In the genomic region with DNA sequence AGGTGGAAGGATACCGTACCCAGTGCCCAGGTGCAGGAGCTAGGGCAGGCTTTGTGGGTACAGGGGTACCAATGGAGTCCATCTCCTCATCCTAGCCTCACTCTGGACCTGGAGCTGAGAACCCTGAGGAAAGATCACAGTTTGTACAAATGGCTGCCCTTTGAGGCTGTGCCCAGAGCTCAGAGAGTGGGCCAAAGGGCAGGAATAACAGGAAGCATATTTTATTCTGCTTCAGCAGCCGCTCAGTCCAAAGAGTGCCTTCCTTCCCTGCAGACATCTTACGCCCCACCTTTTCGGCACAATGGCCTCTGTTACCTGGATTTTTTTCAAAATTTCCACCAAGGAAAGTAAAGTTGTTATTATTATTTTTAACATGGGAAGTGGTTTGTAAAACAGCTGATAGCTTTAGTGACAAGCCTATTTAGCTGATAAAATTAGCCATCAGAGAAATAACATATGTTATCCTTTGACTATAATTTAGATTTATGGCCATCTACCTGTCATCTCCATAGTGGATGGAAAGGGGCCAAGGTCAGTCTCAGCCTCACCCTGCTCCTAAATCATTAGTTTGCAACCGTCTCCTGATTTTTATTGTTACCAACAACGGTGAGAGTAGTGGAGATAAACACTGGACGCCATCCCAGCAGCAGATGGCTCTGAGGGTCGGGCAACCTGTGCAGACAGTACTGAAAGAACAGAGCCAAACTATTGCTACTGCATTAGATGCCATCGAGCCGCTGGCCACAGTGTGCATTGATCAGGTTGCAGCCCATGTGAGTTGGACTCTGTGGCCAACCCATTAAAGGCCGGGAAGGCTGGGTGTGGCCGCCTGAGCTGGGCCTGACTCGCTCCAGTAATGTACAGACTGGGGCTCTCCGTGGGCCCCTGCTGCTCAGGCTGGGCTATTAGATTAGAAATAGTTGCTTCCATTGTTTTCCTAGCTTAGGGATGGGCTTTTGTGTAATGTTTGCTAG, we compare ENCODE assay signal across 14 mouse cellular contexts.
DNase-seq lines count a peak whose midpoint lies in the region; ATAC-seq and TF ChIP-seq lines count a peak whose summit lies in the region.
"Had no signal": no experiment of that assay in that cellular context is flagged by ENCODE, and none has a peak within 500 bp of the region (broad histone marks: within the 10 kb centered on the region; RNA-seq: fewer than 3 reads in every experiment).

No protein-coding gene starts in this region.

- peak; percentile 45 for DNase-seq in adrenal gland, postnatal 10 days
- no peak for DNase-seq in adrenal gland, adult 18-20 months (ENCODE audit: low spot score in 2 of 2)
- peak; percentile 5 for DNase-seq in liver, adult 2 months (ENCODE audit: extremely low read depth, low read depth, low spot score)
- no peak for DNase-seq in liver, postnatal 0 days
- peak; percentile 72 to 75 for DNase-seq in cerebellum, postnatal 25 days
- no peak for DNase-seq in embryo, embryonic 11 days
- DNase-seq in gastrocnemius, adult 8-10 months (ENCODE audit: low spot score in 2 of 2): no peak
- DNase-seq: gastrocnemius, postnatal 36 days; liver, embryonic 13.5 days; thymus, adult 18-20 months had no signal

- H3K4me2 ChIP-seq in liver, postnatal 0 days (ENCODE audit: low read depth, low read length): no peak overlapping the region
- H3K4me2 ChIP-seq in stomach, embryonic 14.5 days (replicated peaks; ENCODE audit: low read depth, low read length): no peak overlapping the region
- H3K4me2 ChIP-seq: embryonic facial prominence, embryonic 13.5 days; liver, embryonic 13.5 days had no signal

- no peaks in the 10 kb centered on the region for H3K4me1 ChIP-seq in liver, adult 2 months (ENCODE audit: control insufficient read depth, insufficient read depth, low read length)
- no peaks in the 10 kb centered on the region for H3K4me1 ChIP-seq in liver, postnatal 0 days (ENCODE audit: insufficient read depth)
- H3K4me1 ChIP-seq in stomach, embryonic 14.5 days (ENCODE audit: control insufficient read depth, insufficient read depth, low read length): no peaks in the 10 kb centered on the region
- H3K4me1 ChIP-seq: liver, embryonic 13.5 days had no signal

- TF ChIP-seq EP300 in liver, postnatal 0 days (IDR thresholded peaks at IDR 0.05; ENCODE audit: low read depth): no peak

- H3K79me2 ChIP-seq in liver, adult 2 months (ENCODE audit: control insufficient read depth, insufficient read depth, low read length): no peaks in the 10 kb centered on the region

- no peak overlapping the region for H3K9ac ChIP-seq in liver, adult 2 months (ENCODE audit: low read depth, low read length)
- no peak overlapping the region for H3K9ac ChIP-seq in liver, postnatal 0 days (replicated peaks)
- no peak overlapping the region for H3K9ac ChIP-seq in stomach, embryonic 14.5 days (replicated peaks; ENCODE audit: low read depth, low read length)
- H3K9ac ChIP-seq: embryonic facial prominence, embryonic 13.5 days; liver, embryonic 13.5 days had no signal

- no peak for TF ChIP-seq CTCF in liver, adult 2 months (IDR thresholded peaks at IDR 0.05; ENCODE audit: low read depth, low read length)
- no peak for TF ChIP-seq CTCF in liver, postnatal 0 days (IDR thresholded peaks at IDR 0.05; ENCODE audit: low read depth)

- 67% methylated on average over 14 of the region's 14 CpGs for WGBS in liver, adult 2 months
- WGBS in liver, postnatal 0 days (ENCODE audit: insufficient replicate concordance): 72% methylated on average over 14 of the region's 14 CpGs
- WGBS in stomach, embryonic 14.5 days: 56% methylated on average over 14 of the region's 14 CpGs

- no peaks in the 10 kb centered on the region for H3K27me3 ChIP-seq in liver, adult 2 months (ENCODE audit: control insufficient read depth, insufficient read depth, low read length)
- H3K27me3 ChIP-seq in liver, postnatal 0 days (ENCODE audit: insufficient read depth, low read length): no peaks in the 10 kb centered on the region
- no peaks in the 10 kb centered on the region for H3K27me3 ChIP-seq in stomach, embryonic 14.5 days (ENCODE audit: control insufficient read depth, insufficient read depth, low read length)
- H3K27me3 ChIP-seq: embryonic facial prominence, embryonic 13.5 days; liver, embryonic 13.5 days had no signal

- H3K27ac ChIP-seq in liver, adult 2 months (replicated peaks; ENCODE audit: insufficient read depth, low read depth, low read length): no peak overlapping the region
- no peak overlapping the region for H3K27ac ChIP-seq in liver, postnatal 0 days (ENCODE audit: low read depth)
- no peak overlapping the region for H3K27ac ChIP-seq in stomach, embryonic 14.5 days (ENCODE audit: low read length)
- H3K27ac ChIP-seq: embryonic facial prominence, embryonic 13.5 days; liver, embryonic 13.5 days; macrophage had no signal

- H3K36me3 ChIP-seq in liver, adult 2 months (ENCODE audit: control insufficient read depth, insufficient read depth, low read length): no peaks in the 10 kb centered on the region
- H3K36me3 ChIP-seq in liver, postnatal 0 days (replicated peaks; ENCODE audit: insufficient read depth, low read length): no peaks in the 10 kb centered on the region
- H3K36me3 ChIP-seq in stomach, embryonic 14.5 days (ENCODE audit: control insufficient read depth, insufficient read depth, low read length): no peaks in the 10 kb centered on the region
- H3K36me3 ChIP-seq: embryonic facial prominence, embryonic 13.5 days; liver, embryonic 13.5 days had no signal

- H3K4me3 ChIP-seq in liver, adult 2 months (ENCODE audit: insufficient read depth, low read depth, low read length): no peak overlapping the region
- H3K4me3 ChIP-seq in liver, postnatal 0 days (ENCODE audit: low read depth, low read length): no peak overlapping the region
- no peak overlapping the region for H3K4me3 ChIP-seq in stomach, embryonic 14.5 days (ENCODE audit: low read depth, low read length)
- H3K4me3 ChIP-seq: embryonic facial prominence, embryonic 13.5 days; liver, embryonic 13.5 days had no signal

- ATAC-seq in liver, postnatal 0 days: no peak
- peak; percentile 48 for ATAC-seq in stomach, embryonic 14.5 days (ENCODE audit: insufficient number of reproducible peaks, insufficient read depth, low FRiP score, low read depth)
- ATAC-seq: forebrain, embryonic 16.5 days had no signal

- no peaks in the 10 kb centered on the region for H3K9me3 ChIP-seq in liver, postnatal 0 days (ENCODE audit: low read length)
- no peaks in the 10 kb centered on the region for H3K9me3 ChIP-seq in stomach, embryonic 14.5 days (ENCODE audit: control insufficient read depth, low read depth, low read length)
- H3K9me3 ChIP-seq: liver, embryonic 13.5 days had no signal

- no peak for TF ChIP-seq POLR2A in liver, adult 2 months (IDR thresholded peaks at IDR 0.05; ENCODE audit: extremely low read depth, insufficient read depth, low read length)

Comparison
In these comparisons a context has a peak if more than half of its experiments do, and no peak if none do; other contexts are left out.
1. DNase-seq: peak in adrenal gland, postnatal 10 days (single experiment), liver, adult 2 months (single experiment) and cerebellum, postnatal 25 days (2 of 2); none in adrenal gland, adult 18-20 months (0 of 2), liver, postnatal 0 days (single experiment), embryo, embryonic 11 days (single experiment) and gastrocnemius, adult 8-10 months (0 of 2).